Mouse (Mus musculus) urinary bladder, postnatal 10 days (tissue): ENCODE measurements around the gene C130050O18Rik.
A peak's percentile ranks its signal among the peaks of the same experiment; 100 is the strongest.

Experiments
- DNase-seq: peaks from one replicate; pipeline ENCODE4 v3.0.0; 2022; ENCODE audit warnings: low spot score

C130050O18Rik gene

DNA sequence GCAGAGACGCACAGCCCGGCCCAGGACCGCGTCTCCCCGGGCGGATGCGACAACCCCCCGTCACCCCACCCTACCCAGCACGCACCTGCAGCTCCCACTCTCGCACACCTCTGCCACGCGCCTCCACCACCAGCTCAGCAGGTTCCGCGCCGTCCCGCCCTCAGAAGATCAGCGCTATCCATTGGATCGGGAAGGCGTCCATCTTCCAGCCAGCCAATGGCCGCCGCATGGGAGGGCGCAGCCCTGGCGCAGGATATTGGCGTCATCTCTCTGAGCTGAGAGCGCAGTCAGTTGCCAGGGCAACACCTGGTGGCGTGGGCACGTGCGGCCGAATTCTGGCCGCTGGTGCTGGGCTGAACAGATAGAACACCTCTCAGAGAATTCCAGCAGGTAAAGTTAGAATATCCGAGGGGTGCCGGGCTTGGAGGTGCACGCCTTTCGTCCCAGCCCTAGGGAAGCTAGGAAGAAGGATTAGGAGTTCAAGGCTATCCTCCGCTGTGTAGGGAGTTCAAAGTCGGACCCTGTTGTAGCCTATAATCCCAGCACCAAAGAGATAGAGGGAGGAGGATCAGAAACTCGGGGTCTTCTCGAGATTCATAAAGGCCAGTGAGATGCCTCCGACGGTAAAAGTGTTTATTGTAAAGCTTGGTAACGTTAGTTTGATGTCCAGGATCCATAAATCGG is 55.4 kb downstream of the C130050O18Rik start, which contains the start of gene 3110082I17Rik:
Gene 3110082I17Rik, minus strand, starts transcription at position 144 of the 684 bp plus-strand sequence.
- DNase-seq = peak; percentile 98

DNA sequence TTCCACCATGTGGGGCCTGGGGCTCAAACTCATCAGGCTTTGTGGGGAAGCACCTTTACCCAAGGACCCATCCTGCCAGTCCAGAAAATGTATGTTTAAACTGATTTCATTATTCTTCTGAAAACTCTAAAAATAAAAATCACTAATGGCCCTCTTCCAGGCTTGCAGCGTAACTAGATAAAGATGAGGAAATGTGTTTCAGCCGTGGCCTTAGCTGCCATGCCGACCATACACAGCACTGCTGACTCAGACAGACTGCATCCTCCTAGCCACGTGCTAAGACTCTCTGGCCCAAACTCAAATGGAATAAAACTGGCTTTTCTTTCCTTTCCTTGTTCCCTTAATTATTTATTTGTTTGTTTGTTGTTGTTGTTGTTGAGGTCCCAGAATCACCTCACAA is 59.8 kb downstream of the C130050O18Rik start:
- no peak for DNase-seq
